Mouse (Mus musculus) activated CD4-positive, CD25-positive, alpha-beta regulatory T cell, adult 4 months (primary cell): ENCODE data around the gene Eogt. TPM values are rescaled to one million over a fixed set of nuclear protein-coding genes. Genes with fewer than 3 reads are reported as not detected.

Experiments
- ATAC-seq: one replicate; pipeline ENCODE4 v1.8.0; 2017
- polyA plus RNA-seq, 2 experiments: library from polyadenylated mRNA; unstranded; fragments of 100-300 nt; shearing (Covaris generic); gene quantifications; one replicate each; pipeline ENCODE4 v1.2.1; 2017

Gene Eogt
- polyA plus RNA-seq = 1 to 10 TPM; 6.5 to 7.4 TPM

DNA sequence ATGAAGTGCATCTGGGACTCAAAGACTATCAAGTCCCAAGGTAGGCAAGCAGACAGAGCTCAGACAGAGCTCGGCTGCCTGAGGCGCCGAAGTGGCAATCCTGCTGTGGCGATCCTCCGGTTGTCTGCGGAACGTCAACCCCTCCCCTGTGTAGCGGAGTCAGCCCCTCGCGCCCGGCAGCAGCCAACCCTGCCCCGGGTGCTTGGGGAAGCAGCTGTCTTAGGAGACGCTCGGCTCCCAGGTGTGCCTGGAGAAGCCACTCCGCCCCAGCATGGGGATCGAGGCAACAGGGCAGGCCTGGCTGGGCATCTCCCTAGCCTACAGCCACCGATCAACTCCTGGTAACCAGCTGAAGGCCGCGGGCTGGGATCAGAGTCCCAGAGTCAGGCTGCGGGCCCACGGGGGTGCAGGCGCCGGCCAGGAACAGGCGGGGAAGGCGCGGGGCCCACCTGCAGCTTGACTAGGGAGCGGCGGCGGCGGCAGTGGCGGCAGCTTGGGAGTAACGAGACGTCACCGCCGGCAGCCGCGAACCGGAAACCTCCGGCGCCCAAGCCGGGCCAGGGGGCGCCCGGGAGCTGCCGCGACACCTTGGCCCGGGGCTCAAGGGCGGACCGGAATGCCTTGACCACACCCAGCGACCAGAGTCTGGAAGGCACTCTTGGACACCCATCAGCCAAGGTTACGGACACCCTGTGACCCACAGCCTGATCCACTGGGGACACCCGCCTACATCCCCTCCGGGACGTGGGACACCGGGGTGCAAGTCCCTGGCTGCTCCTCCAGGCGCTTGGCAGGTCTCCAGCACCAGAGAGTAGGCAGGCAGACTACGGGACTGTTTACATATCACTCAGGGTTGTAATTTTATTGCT is at the start of gene Eogt:
Eogt (minus strand) TSS at position 800 of the 869 bp plus-strand sequence.
- peak; percentile 87 for ATAC-seq

DNA sequence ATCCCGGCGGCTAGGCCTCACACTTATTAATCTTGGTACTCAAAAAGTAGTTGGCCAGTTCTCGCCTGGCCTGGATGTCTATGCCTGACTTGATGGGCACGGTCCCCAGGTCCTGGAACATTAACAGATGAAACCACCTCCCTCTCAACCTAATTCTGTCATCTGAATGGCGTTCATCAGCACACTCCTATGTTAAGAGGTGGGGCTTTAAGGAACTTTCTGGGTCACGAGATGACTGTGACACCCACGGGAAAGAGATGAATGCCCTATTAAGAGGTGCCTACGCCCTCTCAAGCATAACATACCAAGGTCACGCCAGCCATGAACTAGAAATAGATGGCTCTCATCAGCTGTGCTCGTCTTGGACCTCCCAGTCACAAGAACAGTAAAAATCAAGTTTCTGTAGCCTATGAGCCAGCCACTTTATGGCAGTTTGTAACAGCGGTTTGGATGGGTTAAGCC is 30.4 kb upstream of the Eogt start:
- peak; percentile 52 for ATAC-seq

DNA sequence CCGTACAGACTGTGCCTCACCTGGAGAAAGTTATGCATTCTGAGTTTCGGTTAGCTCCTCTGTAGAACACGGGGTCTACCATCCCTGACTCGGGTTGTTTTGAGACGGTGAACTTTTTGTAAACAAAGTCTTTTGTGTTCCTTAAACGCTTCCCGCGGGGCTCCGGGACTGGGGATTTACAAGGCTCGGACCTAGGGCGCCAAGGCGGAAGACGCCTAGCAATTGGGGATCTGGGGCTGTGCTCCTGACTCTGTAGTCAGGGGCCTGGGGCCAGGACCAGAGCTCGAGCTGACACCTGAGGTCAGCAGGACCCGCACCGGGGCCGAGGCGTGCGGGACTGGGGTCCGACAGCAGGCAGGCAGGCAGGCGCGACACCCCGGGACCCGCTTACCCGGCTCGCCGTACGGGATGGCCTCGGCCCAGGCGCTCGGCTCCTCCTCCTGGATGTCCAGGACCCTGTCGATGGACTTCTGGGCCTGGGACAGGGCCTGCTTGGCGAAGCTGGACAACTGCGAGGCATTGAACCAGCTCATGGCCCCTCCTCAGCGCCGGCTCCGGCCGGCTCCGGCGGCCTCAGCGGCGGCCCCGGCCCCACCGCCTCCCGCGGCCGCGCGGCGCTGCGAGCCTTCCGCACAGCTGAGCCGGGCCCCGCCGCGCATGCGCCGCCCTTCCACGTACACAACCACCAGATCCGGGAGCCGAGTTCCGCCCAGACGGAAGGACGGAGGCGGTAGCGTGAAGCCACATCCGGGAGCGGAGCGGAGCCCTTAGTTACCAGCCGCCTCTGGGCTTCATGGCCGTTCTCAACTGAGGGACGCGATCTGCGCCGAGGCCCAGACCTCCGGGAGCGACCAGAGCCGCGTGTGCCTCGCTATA is 29.7 kb upstream of the Eogt start, which contains the start of gene Tmf1:
Tmf1 (minus strand) TSS at position 632 of the 876 bp plus-strand sequence.
- ATAC-seq = peak; percentile 95

DNA sequence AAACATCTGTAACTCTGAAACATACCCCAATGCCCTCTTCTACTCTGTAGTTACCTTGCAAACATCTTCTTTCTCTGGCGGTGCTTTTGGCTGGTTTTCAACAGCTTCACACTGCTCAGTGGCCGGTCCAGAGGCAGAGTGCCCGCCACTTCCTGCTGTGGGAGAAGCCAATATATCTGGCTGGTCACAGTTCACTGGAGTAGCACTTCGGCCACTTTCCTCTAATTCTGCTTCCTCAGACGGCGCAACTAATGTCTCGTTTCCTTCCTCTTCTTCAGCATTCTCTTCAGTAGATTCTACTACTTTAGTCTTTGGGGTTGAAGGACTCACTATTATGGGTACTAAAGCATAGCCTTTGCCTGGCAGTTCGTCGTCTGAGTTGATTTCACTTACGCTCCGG is 26.7 kb upstream of the Eogt start:
- ATAC-seq = no peak

DNA sequence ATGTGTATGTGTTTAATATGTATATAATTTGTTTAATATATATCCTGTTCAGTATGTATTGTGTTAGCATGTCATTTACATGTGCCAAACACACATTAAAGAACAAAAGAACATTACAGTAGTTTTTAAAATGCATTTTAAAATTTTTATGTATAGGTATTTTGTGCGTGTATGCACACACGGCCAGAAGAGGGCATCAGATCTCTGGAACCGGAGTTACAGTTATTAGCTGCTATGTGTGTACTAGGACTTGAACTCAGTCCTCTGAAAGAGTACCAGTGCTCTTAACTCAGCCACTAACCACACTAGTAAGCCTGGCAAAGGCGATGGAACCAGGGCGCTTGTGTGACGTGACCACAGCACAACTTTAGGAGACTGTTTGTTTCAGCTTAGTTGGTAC is 1.2 kb upstream of the Eogt start:
- no peak for ATAC-seq

DNA sequence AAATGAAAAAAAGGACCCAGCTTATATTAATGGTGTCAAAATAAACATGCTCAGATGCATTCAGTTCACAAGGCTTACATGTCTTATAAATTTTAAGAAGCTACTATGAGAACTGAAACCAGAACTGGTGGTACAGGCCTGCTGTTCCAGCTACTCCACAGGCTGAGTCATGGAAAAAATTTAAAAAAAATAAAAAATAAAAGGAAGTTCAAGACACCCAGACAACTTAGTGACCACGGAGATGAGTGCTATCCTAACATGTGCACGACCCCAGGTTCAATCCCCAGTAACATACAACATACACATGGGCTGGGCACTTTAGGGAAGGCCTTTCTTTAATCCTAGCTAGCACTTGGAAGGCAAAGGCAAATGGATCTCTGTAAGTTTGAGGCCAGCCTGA is 739 bp upstream of the Eogt start:
- no peak for ATAC-seq

DNA sequence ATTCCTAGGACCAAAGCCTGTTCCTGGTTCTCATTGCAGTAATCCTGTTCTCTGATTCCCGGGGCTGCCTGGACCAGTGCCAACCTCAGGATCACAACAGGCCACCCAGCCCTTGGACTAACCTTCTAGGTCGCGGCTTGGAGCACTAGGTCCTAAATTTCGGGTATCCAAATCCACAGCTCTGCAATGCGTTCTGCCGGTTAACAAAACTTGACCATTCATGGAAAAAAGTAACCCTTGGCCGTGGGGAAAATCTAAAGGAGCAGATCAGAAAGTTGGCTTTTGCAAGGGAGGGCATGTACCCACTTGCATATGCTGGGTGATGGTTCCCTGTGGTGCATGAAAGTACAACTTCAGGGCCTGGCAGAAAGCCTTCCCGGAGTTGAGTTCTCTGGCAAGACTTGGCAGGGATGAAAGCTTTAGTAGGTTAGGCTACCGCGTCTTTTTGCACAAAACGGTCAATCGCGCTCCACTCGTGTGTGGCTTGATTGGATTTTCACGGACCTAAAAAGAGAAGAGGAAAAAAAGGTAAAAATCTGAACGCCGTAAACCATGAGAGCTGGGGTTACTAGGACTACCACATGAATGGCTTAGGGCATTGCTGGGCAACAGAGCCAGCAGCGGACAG is 1.1 kb downstream of the Eogt start:
- no peak for ATAC-seq

DNA sequence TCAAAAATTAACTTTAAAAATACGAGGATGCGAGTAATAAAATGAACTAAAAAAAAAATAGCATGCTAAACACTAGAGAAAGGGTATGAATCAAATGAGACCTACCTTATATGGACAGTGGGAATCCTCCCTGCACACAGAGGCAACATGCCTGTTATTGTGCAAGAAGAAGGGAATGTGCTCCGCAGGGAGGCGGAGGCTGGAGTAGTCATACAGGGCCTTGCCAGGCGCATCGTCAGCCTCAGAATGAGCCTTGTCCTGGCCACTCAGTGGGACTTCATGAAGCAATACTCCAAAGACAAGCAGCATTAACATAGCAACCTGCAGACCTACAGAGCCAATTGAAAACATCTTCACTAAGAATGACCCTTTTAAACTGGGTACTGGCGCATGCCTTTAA is 3.8 kb downstream of the Eogt start:
- no peak for ATAC-seq

DNA sequence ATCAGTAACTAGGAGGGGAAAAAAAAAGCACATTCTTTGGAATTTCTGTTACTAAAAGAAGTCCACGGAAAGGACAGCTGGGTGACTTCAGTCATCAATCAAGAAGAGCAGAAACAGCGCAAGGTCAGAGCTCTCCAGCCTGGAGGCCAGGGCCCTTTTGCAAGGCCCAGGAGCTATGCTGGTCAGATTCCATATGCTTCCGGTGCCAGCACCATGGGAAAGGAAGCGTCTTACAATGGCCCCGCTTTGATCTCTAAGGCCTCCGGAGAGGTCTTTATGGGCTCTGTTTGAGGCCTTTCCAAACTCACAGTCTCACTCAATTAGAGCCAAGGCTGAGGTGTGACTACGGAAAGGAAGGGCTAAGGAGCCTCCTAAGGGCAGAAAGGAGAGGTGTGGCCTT is 4.6 kb downstream of the Eogt start:
- ATAC-seq = no peak

DNA sequence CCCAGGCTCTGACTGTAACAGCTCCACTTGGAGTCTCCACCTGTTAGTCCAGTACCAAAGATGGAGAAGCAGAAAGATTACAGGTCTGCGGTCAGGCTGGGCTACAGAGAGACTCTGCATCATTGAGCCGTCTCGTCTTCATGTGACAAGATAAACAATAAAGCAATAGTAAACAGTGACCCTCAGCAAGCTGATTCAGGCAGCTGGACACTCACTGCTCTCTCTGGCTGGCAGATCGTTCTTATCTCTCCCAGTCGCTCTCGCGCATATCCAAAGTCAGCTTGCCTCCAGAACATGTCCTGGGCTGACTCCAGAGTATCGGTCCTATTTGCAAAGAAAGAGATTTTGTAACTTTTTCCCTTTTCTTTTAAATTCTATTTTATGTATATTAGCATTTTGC is 6.4 kb downstream of the Eogt start:
- ATAC-seq = no peak

DNA sequence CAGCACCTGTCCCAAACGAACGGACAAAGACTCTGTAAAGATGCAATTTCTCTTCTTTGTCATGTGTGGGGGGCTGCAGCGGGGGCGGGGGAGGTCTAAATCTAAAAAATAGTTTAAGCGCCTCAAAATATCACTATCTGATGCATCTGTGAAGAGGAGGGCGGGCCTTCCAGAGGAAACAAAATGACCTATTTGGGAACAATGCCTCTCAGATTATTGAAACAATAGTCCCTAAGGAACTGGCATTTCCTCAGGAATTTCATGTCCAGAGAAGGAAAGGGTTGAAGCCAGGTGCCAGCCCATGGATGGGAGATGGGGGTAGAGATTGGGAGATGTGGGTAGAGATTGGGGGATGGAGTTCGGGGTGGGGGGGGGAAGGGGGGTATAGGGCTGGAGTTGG is 7.2 kb downstream of the Eogt start:
- ATAC-seq = no peak

DNA sequence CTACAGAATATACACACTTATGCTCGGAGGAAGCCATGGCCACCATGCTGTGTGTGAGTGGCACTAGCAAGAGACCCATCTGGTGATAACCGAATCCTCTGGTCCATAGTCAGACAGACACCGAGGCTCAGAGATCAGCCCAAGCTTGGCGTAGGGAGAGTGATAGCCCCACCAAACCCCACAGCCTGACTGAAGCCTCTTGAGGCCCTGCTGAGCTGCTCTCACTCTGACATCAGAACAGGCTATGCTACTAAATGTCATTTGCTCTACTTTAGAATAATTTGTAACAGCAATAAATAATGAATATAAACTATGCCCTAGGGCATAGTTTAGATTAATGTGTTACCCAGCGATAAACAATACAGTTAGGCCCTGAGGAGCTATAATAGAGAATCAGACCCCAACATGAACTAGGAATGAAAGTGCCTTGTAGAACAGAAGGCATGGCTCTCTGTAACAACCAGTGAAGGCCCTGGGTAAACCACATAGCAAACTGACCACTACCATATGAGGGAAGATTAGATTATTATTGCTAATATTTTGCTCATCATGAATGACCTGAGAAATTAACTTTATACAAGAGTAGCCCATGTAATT is 16.2 kb downstream of the Eogt start:
- no peak for ATAC-seq

DNA sequence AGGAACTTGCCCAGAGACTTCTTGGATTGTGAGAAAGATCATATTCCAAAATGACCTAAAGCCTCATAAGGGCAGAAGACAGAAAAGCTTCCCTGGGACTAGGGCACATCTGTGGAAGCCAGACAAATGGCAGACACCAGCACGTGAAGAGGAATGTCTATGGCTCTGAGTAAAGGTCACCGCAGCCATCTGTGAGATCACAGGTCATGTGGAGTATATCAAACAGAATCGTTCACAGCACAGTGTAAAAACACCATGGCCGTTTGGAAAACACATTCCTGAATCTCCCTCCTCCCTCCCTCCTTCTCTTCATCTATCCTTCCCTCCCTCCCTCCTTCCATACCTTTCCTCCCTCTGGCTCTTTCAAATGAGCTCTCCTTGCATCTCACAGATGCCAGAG is 17.2 kb downstream of the Eogt start:
- ATAC-seq = no peak

DNA sequence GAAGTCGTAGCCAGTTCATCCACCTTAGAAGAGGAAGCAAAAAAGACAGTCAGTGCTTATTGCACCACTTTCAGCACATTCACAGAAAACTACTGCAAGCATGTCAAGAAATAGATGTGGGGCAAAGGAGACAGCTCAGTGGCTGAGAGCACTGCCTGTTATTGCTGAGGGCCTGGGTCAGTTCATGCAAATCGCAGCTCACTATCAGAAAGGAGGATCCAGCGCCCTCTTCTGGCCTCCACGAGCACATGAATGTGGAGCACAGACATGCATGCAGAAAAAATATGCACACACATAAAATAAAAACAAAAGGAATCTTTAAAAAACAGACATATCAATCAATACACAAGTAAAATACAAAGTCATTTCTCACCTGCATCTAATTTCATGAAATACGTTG is 18.0 kb downstream of the Eogt start:
- no peak for ATAC-seq

DNA sequence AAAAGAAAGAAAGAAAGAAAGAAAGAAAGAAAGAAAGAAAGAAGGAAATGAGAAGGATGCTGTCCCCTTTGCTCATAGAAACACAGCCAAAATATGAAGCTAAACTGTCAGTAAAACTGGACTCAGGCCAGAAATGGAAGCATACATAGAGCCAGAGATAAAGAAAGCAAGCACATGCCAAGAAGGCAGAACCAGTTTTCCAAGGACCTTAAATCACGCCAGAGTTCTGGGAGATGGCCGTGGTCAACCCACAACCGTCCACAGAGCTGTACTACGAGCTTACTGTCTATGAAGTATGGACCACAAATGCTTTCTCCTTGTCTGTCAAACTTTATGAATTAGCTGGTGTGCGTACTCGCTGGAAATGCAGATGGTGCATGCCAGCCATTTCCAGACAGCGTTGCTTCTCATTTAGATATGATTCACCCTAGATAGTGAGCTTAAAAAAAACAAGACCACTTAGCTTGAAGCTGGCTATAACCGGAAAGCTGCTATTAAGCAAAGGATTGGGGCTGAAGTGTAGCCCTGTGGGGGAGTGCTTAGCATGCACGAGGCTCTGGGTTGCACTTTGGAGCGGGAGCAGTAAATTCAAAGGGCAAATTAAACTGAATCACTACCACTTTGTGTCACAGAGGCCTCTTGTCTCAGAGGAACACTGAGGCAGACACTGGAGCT is 24.5 kb downstream of the Eogt start:
- ATAC-seq = no peak

DNA sequence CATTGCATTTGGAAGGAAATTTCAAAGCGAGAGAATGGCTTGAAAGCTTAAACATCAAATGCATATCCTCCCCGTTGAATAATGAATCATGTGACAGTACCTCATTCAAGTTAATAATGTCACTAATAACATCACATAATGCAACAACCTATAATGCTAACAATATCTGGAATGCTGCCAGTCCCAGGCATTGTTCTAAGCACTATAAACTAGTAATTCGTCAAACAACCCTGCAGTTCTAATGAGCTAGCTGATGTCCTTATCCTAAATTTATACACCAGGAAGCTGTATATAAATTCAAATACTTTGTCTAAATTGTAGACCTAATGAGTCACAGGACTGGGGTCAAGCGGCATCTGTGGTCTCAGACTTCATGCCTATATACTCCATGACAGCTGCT is 28.1 kb downstream of the Eogt start:
- no peak for ATAC-seq

DNA sequence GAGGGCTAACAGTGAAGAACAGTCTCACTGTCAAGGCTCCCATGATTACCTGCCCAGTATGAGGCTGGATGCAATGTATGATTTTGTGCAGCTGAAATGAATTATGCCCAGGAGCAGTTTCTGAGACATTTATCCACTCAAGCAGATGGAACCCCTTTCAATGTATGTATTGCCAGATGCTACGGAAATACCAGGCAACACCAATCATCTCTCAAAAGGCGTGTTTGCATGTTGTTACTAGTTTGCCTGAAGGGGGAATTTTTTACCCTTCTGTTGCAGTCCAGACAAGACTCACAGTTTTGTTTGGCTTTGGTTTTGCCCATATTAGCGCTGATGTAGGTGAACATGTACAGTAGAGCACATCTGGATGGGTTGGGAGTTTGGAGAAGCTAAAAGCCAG is 30.7 kb downstream of the Eogt start:
- ATAC-seq = no peak

DNA sequence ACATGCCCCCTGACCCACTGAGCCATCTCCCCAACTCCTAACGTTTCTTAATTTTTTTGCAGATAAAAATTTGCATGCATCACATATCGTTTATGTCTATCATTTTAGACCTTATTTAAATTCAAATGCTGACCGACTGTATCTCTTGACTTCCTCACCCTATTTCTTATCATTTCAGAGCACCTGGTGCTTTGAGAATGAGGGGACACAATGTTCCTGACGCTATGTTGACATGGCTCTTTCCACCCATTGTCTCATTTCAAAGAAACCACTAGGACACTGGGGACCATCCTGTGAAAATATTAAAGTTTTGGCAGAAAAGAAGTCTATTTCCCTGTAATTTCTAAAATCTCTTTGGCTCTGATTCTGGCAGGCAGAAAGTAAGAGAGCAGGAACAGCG is 32.1 kb downstream of the Eogt start:
- ATAC-seq = no peak

DNA sequence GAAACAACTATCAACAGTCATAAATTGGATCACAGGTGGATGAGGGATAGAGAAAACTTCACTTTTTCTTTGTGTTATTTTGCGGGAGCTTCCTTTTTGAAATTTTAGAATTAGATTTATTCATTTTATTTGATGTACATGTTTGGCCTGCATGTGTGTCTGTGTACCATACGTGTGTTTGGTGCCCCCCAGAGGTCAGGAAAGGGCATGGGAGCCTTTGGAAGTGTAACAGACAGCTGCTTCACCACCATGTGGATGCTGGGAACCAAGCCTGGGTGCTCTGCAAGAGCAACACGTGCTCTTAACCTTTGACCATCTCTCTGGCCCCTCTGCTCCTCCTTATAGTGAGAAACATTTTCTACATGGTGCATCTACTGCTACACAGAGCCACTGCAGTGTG is 34.2 kb downstream of the Eogt start:
- no peak for ATAC-seq

DNA sequence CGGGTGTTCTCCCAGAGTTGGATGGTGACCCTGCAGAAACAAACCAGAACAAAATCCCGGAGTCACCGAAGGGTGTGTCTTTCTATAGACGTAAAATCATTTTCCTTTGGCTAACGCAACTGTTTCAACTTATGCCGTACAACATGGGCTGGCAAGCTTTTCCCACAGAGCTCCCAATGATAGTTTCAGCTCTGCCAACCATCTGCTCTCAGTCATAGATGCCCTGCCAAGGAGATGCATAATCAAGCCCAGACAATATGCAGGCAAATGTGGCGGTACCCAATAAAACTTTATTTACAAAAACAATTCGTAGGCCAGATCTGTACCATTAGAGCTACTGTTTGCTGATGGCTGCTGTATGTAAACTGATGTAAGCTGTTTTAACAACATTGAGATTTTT is 36.8 kb downstream of the Eogt start:
- ATAC-seq = no peak

DNA sequence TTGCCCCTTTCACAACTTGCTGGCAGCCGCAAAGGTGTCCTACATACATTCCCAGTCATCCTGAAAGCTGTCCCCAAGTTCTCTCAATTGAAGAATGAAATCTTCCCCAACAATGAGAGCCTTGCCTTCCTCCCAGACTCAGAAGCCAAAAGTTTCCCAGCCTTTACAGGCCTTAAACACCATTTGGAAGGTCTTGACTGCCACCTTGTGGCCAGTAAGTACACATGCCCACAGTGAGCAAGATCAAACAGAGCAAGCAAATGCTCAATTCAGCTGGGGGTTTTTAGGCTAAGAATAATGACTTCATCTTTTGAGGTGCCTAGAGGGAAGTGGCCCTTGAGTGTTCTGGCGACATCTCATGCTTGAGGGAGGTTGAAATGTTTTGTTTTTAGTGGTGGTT is 42.2 kb downstream of the Eogt start:
- ATAC-seq = peak; percentile 83

DNA sequence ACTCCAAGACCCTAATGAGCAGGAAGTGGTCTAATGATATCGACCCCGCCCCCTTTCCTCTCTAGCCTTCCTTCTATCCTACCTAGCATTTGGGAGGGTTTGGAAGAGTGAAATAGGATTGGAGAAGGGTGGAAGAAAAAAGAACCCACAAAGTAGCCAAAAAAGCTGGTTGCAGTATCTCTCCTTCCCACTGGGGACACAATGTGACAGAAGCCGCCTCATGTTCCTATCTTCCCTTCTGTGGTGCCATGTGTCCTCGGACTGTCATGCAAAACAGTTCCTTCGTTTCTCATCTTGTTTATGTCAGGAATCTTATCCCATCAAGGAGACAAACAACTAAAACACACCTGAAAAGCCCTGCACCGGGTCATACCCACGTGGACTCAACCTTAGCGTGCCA is 42.9 kb downstream of the Eogt start:
- ATAC-seq = no peak
